Mouse (Mus musculus) adrenal gland, adult 18-20 months (tissue): ENCODE measurements around the gene Tmem199. TPM values are rescaled to one million over a fixed set of nuclear protein-coding genes. Genes with fewer than 3 reads are reported as not detected.
A peak's percentile ranks its signal among the peaks of the same experiment; 100 is the strongest.

ENCODE experiments used
- DNase-seq, 2 experiments: peaks; one replicate each; pipeline ENCODE4 v3.0.0; 2021 to 2022; ENCODE audit warnings: low spot score in 2 of 2
- total RNA-seq, 2 experiments: library from RNA; stranded (reverse); gene quantifications; 1 replicate in 1 of 2; 2 replicates in 1 of 2; pipeline ENCODE4 v1.2.3; 2021

The Tmem199 gene
- total RNA-seq, 2 experiments from 2014 or later = 27.8 to 28.0 TPM

- no peak for DNase-seq
These were observed 18.0 kb upstream of the Tmem199 start for GRCm38 (mm10) chr11:78530001-78530400.

DNA sequence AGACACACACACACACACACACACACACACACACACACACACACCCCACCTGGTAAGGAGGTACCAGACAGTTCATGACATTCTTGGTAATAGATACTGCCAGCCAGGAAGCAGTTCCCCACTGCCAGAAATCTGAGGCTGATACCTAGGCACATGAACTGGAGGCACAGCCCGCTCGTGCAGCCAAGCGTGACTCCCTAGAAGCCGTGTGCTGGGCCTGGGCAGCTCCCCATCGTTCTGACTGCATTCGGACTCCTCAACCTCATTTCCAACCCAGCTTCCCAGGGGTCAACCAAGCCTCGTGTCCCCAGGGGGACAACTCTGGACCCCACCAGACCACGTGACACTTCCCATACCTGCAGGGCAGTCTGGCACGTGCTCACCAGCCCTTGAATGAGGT, 16.7 kb upstream of the Tmem199 start:
- no peak for DNase-seq

DNA sequence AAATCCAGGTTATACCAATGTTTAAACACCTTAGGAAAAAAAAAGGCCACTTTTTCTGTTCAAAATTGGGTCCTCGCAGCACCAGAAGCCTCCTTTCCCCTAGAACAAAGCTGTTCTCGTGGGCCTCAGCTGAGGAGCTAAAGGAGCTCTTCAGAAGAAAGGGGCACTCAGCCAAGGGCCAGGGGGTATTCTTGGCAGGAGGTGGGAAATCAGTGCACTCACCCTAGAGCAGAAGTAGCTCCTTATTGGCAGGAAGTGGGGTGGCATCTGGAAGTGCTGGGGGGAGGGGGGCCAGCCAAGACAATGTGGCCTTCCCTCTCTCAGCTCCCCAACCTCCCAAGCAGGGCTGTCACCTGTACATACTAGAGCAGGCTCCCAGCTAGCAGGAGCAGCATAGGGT, 12.9 kb upstream of the Tmem199 start:
- DNase-seq = no peak

GRCm38 (mm10) chr11:78523241-78523955, 11.4 kb upstream of the Tmem199 start:
- no peak for DNase-seq

DNA sequence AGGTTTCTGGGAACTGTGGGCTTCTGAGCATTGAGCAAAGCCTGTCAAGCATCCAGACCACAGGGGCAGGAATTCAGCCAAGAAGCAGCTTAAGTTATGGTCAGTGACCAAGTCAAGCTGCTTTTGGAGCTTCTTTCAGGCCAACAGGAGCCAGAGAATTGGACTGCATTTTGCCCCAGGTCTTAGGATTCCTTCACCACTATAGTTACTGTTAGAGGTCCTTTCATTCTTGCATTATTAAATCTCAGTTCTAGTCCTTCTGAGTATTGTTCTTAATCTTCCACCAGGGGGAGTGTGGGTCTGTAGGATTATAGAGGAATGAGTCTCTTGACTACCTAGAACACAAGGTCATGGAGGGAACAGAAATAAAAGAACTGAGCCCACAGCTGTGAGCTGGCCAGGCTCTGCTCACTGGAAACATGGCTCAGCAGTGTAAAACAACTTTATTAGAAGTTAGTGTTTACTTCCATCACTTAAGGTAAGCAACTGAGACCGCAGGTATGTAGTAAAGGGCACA, 10.6 kb upstream of the Tmem199 start:
- no peak for DNase-seq

DNA sequence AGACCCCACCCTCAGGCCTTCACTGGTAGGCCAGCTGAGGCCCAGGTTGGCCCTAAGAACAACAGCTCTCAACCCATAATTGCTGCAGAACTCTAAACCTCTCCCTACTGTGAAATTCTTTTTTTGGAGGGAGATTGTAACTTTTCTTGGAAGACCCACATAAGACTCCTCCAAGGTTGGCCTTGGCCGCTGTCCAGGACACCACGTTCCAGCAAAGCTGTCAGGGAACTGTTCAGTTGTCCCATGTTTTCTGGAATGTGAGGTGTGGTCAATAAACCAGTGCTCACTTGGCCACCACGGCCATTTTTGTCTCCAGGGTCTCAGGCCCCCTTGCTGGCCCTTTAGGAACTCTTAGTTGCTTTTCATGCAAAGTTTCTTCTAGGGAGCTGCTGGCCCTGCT, 9.9 kb upstream of the Tmem199 start:
- no peak for DNase-seq

DNA sequence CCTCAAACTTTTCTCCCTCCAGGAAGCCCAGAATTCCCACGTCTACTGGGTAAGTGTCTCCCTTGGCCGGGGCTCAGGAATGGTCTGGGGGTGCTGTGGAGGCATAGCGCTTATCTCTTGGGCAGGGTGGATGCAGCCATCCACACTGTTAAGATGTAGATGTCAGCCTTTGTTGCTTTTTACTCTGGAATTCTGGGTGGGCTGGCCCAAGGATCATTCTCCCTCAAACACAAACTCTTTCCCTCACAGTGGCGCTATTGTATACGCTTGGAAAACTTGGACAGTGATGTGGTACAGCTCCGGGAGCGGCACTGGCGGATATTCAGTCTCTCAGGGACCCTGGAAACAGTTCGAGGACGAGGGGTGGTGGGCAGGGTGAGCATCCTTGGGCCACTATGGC, 7.0 kb upstream of the Tmem199 start:
- no peak for DNase-seq

DNA sequence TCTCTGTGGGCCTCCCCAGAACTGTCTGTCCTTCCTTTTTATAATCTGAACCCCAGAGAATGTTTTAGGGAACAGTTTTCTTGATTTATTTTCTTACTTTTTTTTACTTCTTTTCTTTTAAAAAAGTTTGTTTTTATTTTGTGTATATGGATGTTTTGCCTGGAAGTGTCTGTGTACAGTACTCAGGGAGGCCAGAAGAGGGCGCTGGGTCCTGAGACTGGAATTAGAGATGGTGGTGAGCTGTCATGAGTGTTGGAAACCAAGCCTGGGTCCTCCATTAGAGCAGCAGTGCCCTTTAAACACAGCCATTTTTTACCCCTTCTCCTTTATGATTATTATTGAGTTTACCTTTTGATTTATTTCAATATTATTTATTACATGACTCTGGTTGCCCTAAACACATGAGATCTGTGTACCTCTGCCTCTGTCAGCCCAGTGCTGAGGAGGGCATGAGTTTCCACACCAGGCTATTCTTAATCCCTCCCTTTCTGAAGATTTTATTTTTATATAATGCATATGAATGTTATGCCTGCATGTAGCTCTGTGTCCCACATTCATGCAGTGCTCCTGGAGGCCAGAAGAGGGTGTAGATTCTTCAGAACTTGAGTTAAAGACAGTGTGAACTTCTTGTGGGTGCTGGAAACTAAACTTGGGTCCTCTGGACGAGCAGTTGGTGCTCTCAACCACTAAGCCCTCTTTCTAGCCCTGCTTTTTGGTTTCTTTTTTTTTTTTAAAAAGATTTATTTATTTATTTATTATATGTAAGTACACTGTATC, 3.8 kb upstream of the Tmem199 start:
- no peak for DNase-seq

DNA sequence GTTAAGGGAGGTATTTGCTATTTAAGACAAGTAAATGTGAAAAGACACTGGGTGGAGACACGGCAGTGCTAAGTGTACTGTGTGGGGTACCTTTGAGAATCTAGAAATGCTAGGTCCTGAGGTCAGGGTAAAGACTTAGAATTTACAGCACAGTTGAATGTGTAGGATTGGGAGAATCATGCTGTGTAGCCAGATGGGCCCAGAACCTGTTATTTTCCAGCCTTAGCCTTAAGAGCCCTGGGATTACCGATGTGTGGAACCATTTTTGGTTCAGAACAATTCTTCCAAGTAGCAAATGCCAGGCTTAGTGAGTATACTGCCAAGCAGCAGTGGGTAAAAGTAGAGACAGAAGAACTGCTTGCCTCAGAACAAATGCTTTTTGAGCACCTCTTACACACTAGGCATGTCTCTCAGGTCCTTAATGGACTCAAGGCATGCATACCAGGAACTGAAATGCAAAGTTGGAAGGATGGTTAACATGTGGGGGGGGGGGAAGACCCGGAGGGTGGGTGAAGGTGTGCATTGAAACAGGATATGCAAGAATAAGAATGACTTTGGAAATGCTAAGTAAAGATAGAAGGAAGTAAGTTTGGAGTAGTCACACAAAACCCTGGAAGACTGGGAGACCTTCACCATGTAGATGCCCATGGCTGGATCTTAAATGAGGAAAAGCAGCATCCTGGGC, 1.3 kb upstream of the Tmem199 start:
- no peak for DNase-seq

DNA sequence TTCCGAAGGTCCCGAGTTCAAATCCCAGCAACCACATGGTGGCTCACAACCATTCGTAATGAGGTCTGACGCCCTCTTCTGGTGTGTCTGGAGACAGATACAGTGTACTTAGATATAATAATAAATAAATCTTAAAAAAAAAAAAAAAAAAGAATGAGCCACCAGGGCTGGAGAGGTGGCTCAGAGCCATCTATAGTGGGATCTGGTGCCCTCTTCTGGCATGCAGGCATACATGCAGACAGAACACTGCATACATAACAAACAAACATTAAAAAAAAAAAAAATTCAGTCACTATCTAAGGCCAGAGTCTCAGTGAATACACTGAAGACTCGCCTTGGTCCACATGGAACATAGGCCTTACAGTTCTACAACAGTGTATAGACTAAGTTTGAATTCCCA, 2.8 kb downstream of the Tmem199 start:
- no peak for DNase-seq

DNA sequence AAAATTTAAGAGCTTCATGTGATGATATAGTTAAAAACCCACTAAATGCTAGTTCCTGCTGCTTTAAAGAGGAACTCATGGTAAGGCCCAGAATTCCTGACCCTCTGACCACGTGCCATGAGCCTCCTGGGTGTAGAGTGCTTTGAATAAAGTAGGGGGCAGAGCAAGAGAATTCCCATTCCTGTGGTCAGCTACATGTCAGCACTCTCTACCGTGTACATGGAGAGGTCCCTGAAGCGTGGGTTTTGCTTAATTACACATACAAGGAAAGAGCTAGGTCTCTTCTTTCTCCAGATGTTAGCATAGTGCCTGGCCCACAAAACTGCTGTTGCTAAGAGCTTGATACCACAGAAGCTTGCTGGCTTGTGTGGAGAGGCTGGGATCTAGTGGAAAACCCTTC, 6.5 kb downstream of the Tmem199 start:
- no peak for DNase-seq

DNA sequence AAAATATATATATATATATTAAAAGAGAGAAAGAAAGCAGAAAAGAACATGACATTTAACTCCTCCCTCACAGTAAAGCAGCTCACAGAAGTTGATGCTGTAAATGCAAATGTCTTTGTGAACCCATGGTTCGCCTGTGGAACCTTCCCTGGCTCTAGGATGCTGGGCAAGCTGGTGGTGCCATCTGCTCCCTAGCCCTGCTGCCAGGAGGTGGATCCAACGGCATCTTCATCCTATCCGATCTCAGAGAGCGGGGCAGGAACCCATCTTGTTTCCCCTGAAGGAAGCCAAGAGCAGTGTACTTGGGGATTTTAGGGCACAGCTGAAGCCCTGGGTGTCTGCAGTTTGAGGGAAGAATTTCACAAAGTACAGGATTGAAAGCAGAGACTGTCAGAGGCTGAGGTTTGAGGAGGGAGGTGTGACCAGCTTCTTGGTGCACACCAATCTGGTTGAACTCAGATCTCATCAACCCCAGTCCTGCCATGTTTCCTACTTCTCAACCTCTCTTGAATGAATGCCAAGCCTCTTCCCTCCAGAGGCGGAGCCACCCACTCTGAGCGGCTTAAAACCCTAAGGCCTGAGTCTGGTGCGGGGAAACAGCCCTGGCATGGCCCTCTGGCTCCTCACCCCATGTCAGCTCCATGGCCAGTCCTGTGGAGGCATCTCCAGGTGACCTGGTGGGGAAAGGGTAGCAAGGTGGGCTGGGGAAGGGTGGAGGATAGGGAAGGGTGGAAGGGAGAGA, 8.9 kb downstream of the Tmem199 start, which contains the start of gene Sebox:
TSS of gene Sebox (plus strand) at position 539 of the 742 bp plus-strand sequence.
- DNase-seq = no peak

- DNase-seq = no peak
These were observed 10.4 kb downstream of the Tmem199 start for GRCm38 (mm10) chr11:78501529-78501928.

- no peak for DNase-seq
These were observed 11.3 kb downstream of the Tmem199 start for GRCm38 (mm10) chr11:78500623-78501202.

- DNase-seq = no peak
These were observed 12.4 kb downstream of the Tmem199 start for GRCm38 (mm10) chr11:78499543-78499942.

GRCm38 (mm10) chr11:78499004-78499403, 13.0 kb downstream of the Tmem199 start, which contains the start of gene Vtn:
Gene Vtn, plus strand, starts transcription at chr11:78499091.
- DNase-seq = no peak

GRCm38 (mm10) chr11:78497544-78498522, 14.1 kb downstream of the Tmem199 start, which contains the start of gene Sarm1:
Gene Sarm1, minus strand, starts transcription at chr11:78497754.
- peak; percentile 91 to 92 for DNase-seq

DNA sequence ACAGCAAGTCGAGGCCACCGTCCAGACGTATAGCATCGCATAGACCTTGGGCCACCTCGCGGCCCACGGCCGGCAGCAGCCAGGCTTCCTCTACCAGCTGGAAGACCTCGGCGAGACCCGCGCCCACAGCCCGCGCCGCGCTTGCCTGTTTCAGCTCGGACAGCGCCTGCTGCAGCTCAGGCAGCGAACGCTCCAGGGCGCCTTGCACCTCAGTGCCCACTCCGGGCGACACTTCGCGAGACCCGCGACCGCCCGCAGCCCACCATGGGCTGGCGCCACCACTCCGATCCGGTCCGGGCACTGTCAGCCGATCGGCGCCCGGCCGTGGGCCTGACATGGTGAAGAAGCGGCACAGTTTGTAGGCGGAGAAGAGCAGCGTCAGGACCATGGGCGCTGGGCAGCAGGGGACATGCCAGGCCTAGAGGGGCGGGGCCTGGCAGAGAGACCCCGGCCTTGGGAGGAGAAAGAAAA, 14.9 kb downstream of the Tmem199 start:
- peak; percentile 15 to 47 for DNase-seq

- no peak for DNase-seq
These were observed 16.1 kb downstream of the Tmem199 start for GRCm38 (mm10) chr11:78495904-78496303.
